Mouse (Mus musculus) embryonic facial prominence, embryonic 11.5 days (tissue): ENCODE measurements around the gene Vapb. TPM values are rescaled to one million over a fixed set of nuclear protein-coding genes. Genes with fewer than 3 reads are reported as not detected.

Source experiments
- ATAC-seq: fragments of 200-750 bp; cut with Nextera tagmentation; replicated peaks from 2 replicates; pipeline ENCODE4 v1.8.0; 2017; ENCODE audit warnings: low read depth; ENCODE audit not compliant: insufficient number of reproducible peaks, low FRiP score, low TSS enrichment
- DNase-seq: peaks from one replicate; pipeline ENCODE4 v3.0.0-alpha.2; 2015; ENCODE audit warnings: low spot score
- H3K27ac ChIP-seq: fragments of 300-500 bp; sonication (generic); replicated peaks from 2 replicates; pipeline ENCODE4 v1.5.1; 2014; ENCODE audit warnings: mild to moderate bottlenecking, low read depth, low read length, control low read depth
- H3K27me3 ChIP-seq: fragments of 300-500 bp; sonication (generic); 2 replicates; pipeline ENCODE4 v1.6.1; 2014; ENCODE audit warnings: mild to moderate bottlenecking, low read length, moderate library complexity, mixed read lengths; ENCODE audit not compliant: control insufficient read depth, insufficient read depth
- H3K36me3 ChIP-seq: fragments of 300-500 bp; sonication (generic); replicated peaks from 2 replicates; pipeline ENCODE4 v1.6.1; 2014; ENCODE audit warnings: low read depth, mild to moderate bottlenecking, low read length, moderate library complexity, mixed read lengths; ENCODE audit not compliant: control insufficient read depth, insufficient read depth
- H3K4me1 ChIP-seq: fragments of 300-500 bp; sonication (generic); 2 replicates; pipeline ENCODE4 v1.6.1; 2014; ENCODE audit warnings: low read length, mixed read lengths; ENCODE audit not compliant: control insufficient read depth, insufficient read depth
- H3K4me2 ChIP-seq: fragments of 300-500 bp; sonication (generic); 2 replicates; pipeline ENCODE4 v1.6.1; 2014; ENCODE audit warnings: low read depth, mild to moderate bottlenecking, control low read depth, low read length, moderate library complexity
- H3K4me3 ChIP-seq: fragments of 300-500 bp; sonication (generic); 2 replicates; pipeline ENCODE4 v1.5.1; 2014; ENCODE audit warnings: low read depth, low read length, control low read depth
- H3K9ac ChIP-seq: fragments of 300-500 bp; sonication (generic); replicated peaks from 2 replicates; pipeline ENCODE4 v1.6.1; 2014; ENCODE audit warnings: mild to moderate bottlenecking, control low read depth, low read length
- H3K9me3 ChIP-seq: fragments of 300-500 bp; sonication (generic); replicated peaks from 2 replicates; pipeline ENCODE4 v1.6.1; 2016; ENCODE audit warnings: mild to moderate bottlenecking, low read length, inconsistent platforms, mixed read lengths; ENCODE audit not compliant: control insufficient read depth
- WGBS: fragments of 180-500 bp; shearing (Covaris S2); extraction: QIAGEN DNeasy Blood & Tissue Kit; methylation state at CpG from one replicate; pipeline ENCODE4 v1.1.7; 2014; 5-methylcytosine and 5-hydroxymethylcytosine counted together
- polyA plus RNA-seq: library from polyadenylated mRNA; unstranded; fragments of >200 nt; fragmentation: Nextera tagmentation; extraction: Ambion mirVana; gene quantifications from 2 replicates; pipeline ENCODE4 v1.2.1, GENCODE M21; 2014

The Vapb gene
- polyA plus RNA-seq, 1 experiment from 2014 or later = 14.6 TPM

GRCm38 (mm10) chr2:173742090-173742489 lies 4.8 kb downstream of the Vapb start:
- Histone ChIP-seq H3K4me2 (no peak overlapping the region), H3K27me3 (no peaks in the 10 kb centered on the region), H3K9ac (no peak overlapping the region), H3K4me3 (no peak overlapping the region), H3K27ac (no peak overlapping the region), H3K4me1 (no peaks in the 10 kb centered on the region), H3K9me3 (no peaks in the 10 kb centered on the region), H3K36me3 (no peaks in the 10 kb centered on the region)
- 89% methylated on average over 13 of the region's 13 CpGs for WGBS
- ATAC-seq (no peak), DNase-seq (no peak)

GRCm38 (mm10) chr2:173742744-173743143 lies 5.4 kb downstream of the Vapb start:
- H3K9me3 ChIP-seq = no peaks in the 10 kb centered on the region
- WGBS = 83% methylated on average over 9 of the region's 9 CpGs
- DNase-seq (no peak), ATAC-seq (no peak)
- H3K36me3 ChIP-seq = no peaks in the 10 kb centered on the region
- no peaks in the 10 kb centered on the region for H3K27me3 ChIP-seq
- H3K4me1 ChIP-seq = no peaks in the 10 kb centered on the region
- no peak overlapping the region for H3K4me3 ChIP-seq
- H3K27ac ChIP-seq = no peak overlapping the region
- no peak overlapping the region for H3K9ac ChIP-seq
- H3K4me2 ChIP-seq = no peak overlapping the region

GRCm38 (mm10) chr2:173744070-173744815 lies 6.9 kb downstream of the Vapb start:
- ATAC-seq = no peak
- no peak overlapping the region for H3K27ac ChIP-seq
- 89% methylated on average over 7 of the region's 7 CpGs for WGBS

GRCm38 (mm10) chr2:173748961-173749659 lies 11.8 kb downstream of the Vapb start:
- no peak overlapping the region for H3K27ac ChIP-seq
- H3K4me3 ChIP-seq = no peak overlapping the region
- 89% methylated on average over 2 of the region's 2 CpGs for WGBS
- H3K4me1 ChIP-seq = no peaks in the 10 kb centered on the region
- H3K36me3 ChIP-seq = no peaks in the 10 kb centered on the region
- no peaks in the 10 kb centered on the region for H3K27me3 ChIP-seq
- DNase-seq (no peak), ATAC-seq (no peak)
- no peak overlapping the region for H3K9ac ChIP-seq
- H3K9me3 ChIP-seq = no peaks in the 10 kb centered on the region
- no peak overlapping the region for H3K4me2 ChIP-seq

More at GRCm38 (mm10) chr2:173744070-173744815, 6.9 kb downstream of the Vapb start:
- Histone ChIP-seq H3K9me3 (no peaks in the 10 kb centered on the region), H3K4me1 (no peaks in the 10 kb centered on the region), H3K36me3 (no peaks in the 10 kb centered on the region), H3K4me2 (no peak overlapping the region), H3K4me3 (no peak overlapping the region), H3K9ac (no peak overlapping the region), H3K27me3 (no peaks in the 10 kb centered on the region)
- DNase-seq = no peak

- no peak overlapping the region for H3K9ac ChIP-seq
- no peaks in the 10 kb centered on the region for H3K27me3 ChIP-seq
- H3K27ac ChIP-seq = no peak overlapping the region
- H3K36me3 ChIP-seq = no peaks in the 10 kb centered on the region
- WGBS = 63% methylated on average over 8 of the region's 8 CpGs
- DNase-seq (no peak), ATAC-seq (peak; percentile 59; the same call in 1 of the 2 replicates)
- no peak overlapping the region for H3K4me3 ChIP-seq
- no peak overlapping the region; the same call in 1 of the 2 replicates for H3K4me2 ChIP-seq
- H3K9me3 ChIP-seq = no peaks in the 10 kb centered on the region
- no peaks in the 10 kb centered on the region for H3K4me1 ChIP-seq
Measured at GRCm38 (mm10) chr2:173755433-173756144, 18.3 kb downstream of the Vapb start.

GRCm38 (mm10) chr2:173757624-173758155 lies 20.4 kb downstream of the Vapb start:
- H3K9me3 ChIP-seq = no peaks in the 10 kb centered on the region
- ATAC-seq = no peak
- H3K4me1 ChIP-seq = no peaks in the 10 kb centered on the region
- 86% methylated on average over 8 of the region's 8 CpGs for WGBS
- H3K27me3 ChIP-seq = no peaks in the 10 kb centered on the region
- H3K4me2 ChIP-seq = no peak overlapping the region
- H3K9ac ChIP-seq = no peak overlapping the region
- no peak for DNase-seq
- no peak overlapping the region for H3K4me3 ChIP-seq
- no peaks in the 10 kb centered on the region for H3K36me3 ChIP-seq
- no peak overlapping the region for H3K27ac ChIP-seq

GRCm38 (mm10) chr2:173760607-173761006 lies 23.3 kb downstream of the Vapb start:
- no peak overlapping the region for H3K9ac ChIP-seq
- WGBS = 91% methylated on average over 6 of the region's 6 CpGs
- no peaks in the 10 kb centered on the region for H3K36me3 ChIP-seq
- ATAC-seq (no peak), DNase-seq (no peak)
- H3K27me3 ChIP-seq = no peaks in the 10 kb centered on the region
- H3K4me2 ChIP-seq = no peak overlapping the region
- no peak overlapping the region for H3K4me3 ChIP-seq
- H3K4me1 ChIP-seq = no peaks in the 10 kb centered on the region
- no peak overlapping the region for H3K27ac ChIP-seq
- no peaks in the 10 kb centered on the region for H3K9me3 ChIP-seq
